Mouse (Mus musculus) hindbrain, embryonic 14.5 days (tissue): ENCODE data around the gene Ncoa4. TPM values are rescaled to one million over a fixed set of nuclear protein-coding genes. Genes with fewer than 3 reads are reported as not detected.
"Not testable (repeated sequence)": the region's sequence is repeated elsewhere in the genome, so short reads cannot be mapped to it uniquely, and the experiment has no call there.

ENCODE experiments used
- ATAC-seq: fragments of 200-750 bp; cut with Nextera tagmentation; 2 replicates; pipeline ENCODE4 v1.8.0; 2017; ENCODE audit warnings: moderate number of reproducible peaks, mild to moderate bottlenecking, moderate TSS enrichment, moderate library complexity; ENCODE audit not compliant: low FRiP score
- DNase-seq: peaks from one replicate; pipeline ENCODE4 v3.0.0-alpha.2; 2015; ENCODE audit warnings: low spot score
- H3K27ac ChIP-seq: fragments of 300-500 bp; sonication (generic); 2 replicates; pipeline ENCODE4 v1.5.1; 2014; ENCODE audit warnings: mild to moderate bottlenecking, moderate library complexity
- H3K27me3 ChIP-seq: fragments of 300-500 bp; sonication (generic); 2 replicates; pipeline ENCODE4 v1.6.1; 2014; ENCODE audit warnings: mild to moderate bottlenecking, low read length, mixed read lengths; ENCODE audit not compliant: control insufficient read depth, insufficient read depth
- H3K36me3 ChIP-seq: fragments of 300-500 bp; sonication (generic); replicated peaks from 2 replicates; pipeline ENCODE4 v1.6.1; 2014; ENCODE audit not compliant: control insufficient read depth, insufficient read depth
- H3K4me1 ChIP-seq: fragments of 300-500 bp; sonication (generic); replicated peaks from 2 replicates; pipeline ENCODE4 v1.6.1; 2014; ENCODE audit warnings: antibody characterized with exemption, low read length, mixed read lengths; ENCODE audit not compliant: control insufficient read depth, insufficient read depth
- H3K4me2 ChIP-seq: fragments of 300-500 bp; sonication (generic); replicated peaks from 2 replicates; pipeline ENCODE4 v1.6.1; 2014; ENCODE audit warnings: mild to moderate bottlenecking, moderate library complexity
- H3K4me3 ChIP-seq: fragments of 300-500 bp; sonication (generic); replicated peaks from 2 replicates; pipeline ENCODE4 v1.5.1; 2014; ENCODE audit warnings: mild to moderate bottlenecking, low read length
- H3K9ac ChIP-seq: fragments of 300-500 bp; sonication (generic); 2 replicates; pipeline ENCODE4 v1.6.1; 2014
- H3K9me3 ChIP-seq: fragments of 300-500 bp; sonication (generic); 2 replicates; pipeline ENCODE4 v1.6.1; 2016; ENCODE audit warnings: low read length; ENCODE audit not compliant: control insufficient read depth
- WGBS: fragments of 180-500 bp; shearing (Covaris S2); extraction: QIAGEN DNeasy Blood & Tissue Kit; methylation state at CpG from one replicate; pipeline ENCODE4 v1.1.7; 2014; 5-methylcytosine and 5-hydroxymethylcytosine counted together
- polyA plus RNA-seq: library from polyadenylated mRNA; unstranded; fragments of >200 nt; fragmentation: Nextera tagmentation; extraction: Ambion mirVana; gene quantifications from 2 replicates; pipeline ENCODE4 v1.2.1, GENCODE M21; 2014

Ncoa4 gene
- polyA plus RNA-seq, 1 experiment from 2014 or later = 124 TPM

GRCm38 (mm10) chr14:32136467-32136866, 23.2 kb upstream of the Ncoa4 start:
- 68% methylated on average over 3 of the region's 3 CpGs for WGBS
- not testable (repeated sequence) for H3K9me3 ChIP-seq, H3K27ac ChIP-seq, H3K36me3 ChIP-seq, H3K4me2 ChIP-seq, ATAC-seq, H3K4me3 ChIP-seq, H3K27me3 ChIP-seq, H3K4me1 ChIP-seq, DNase-seq, H3K9ac ChIP-seq

- WGBS = 75% methylated on average over 5 of the region's 5 CpGs
- no peaks in the 10 kb centered on the region for H3K4me1 ChIP-seq
- H3K36me3 ChIP-seq = no peaks in the 10 kb centered on the region
- ATAC-seq (no peak), DNase-seq (no peak)
- H3K27ac ChIP-seq = no peak overlapping the region
- no peaks in the 10 kb centered on the region for H3K9me3 ChIP-seq
- no peak overlapping the region for H3K4me2 ChIP-seq
- H3K4me3 ChIP-seq = no peak overlapping the region
- no peak overlapping the region for H3K9ac ChIP-seq
- no peaks in the 10 kb centered on the region for H3K27me3 ChIP-seq
These were observed 19.2 kb upstream of the Ncoa4 start for GRCm38 (mm10) chr14:32140359-32140965.

- H3K27ac ChIP-seq = no peak within 1 kb of the TSS
- no peaks in the 10 kb centered on the region for H3K36me3 ChIP-seq
- DNase-seq = no peak
- no peaks in the 10 kb centered on the region for H3K4me1 ChIP-seq
- no peak for ATAC-seq
- H3K4me3 ChIP-seq = no peak within 1 kb of the TSS
- H3K9ac ChIP-seq = no peak within 1 kb of the TSS
- 92% methylated on average over 5 of the region's 5 CpGs for WGBS
- H3K27me3 ChIP-seq = no peaks in the 10 kb centered on the region
- no peak within 1 kb of the TSS for H3K4me2 ChIP-seq
- no peaks in the 10 kb centered on the region for H3K9me3 ChIP-seq
These were observed 17.9 kb upstream of the Ncoa4 start, which contains the start of gene Msmb for GRCm38 (mm10) chr14:32141723-32142122. Msmb (plus strand) TSS chr14:32142023.

- H3K4me3 ChIP-seq = no peak overlapping the region
- no peak for DNase-seq
- H3K9ac ChIP-seq = no peak overlapping the region
- no peak overlapping the region for H3K27ac ChIP-seq
- H3K36me3 ChIP-seq = no peaks in the 10 kb centered on the region
- 0 out of 2 replicates have a peak, but pooled peaks cover 9% of the 10 kb centered on the region for H3K9me3 ChIP-seq
- no peaks in the 10 kb centered on the region for H3K27me3 ChIP-seq
- no peaks in the 10 kb centered on the region for H3K4me1 ChIP-seq
- ATAC-seq = no peak
- H3K4me2 ChIP-seq = no peak overlapping the region
These were observed 14.9 kb upstream of the Ncoa4 start for GRCm38 (mm10) chr14:32144734-32145133.

DNA sequence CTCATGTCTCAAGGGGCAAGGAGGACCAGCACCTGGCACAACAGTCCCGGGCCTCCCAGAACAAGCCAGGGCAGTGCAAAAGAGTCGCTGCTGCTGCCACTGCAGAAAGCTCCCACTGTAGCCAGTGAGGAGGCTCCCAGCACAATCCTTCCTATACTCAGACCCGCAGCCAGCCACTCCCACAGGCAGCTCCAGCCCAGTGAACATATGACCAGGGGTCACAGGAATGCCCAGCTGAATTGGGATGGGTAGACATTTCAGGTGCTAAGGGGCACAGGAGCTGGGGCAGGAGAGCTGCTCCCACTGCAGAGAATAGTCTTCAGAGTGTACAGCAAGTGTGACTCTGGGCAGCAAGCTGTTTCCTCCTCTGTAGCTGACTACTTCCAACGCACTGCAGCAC, 14.3 kb upstream of the Ncoa4 start:
- H3K4me1 ChIP-seq = no peaks in the 10 kb centered on the region
- no peaks in the 10 kb centered on the region for H3K36me3 ChIP-seq
- no peak for ATAC-seq
- DNase-seq = no peak
- H3K4me2 ChIP-seq = no peak overlapping the region
- WGBS = 85% methylated on average over 4 of the region's 4 CpGs
- H3K9me3 ChIP-seq = 0 out of 2 replicates have a peak, but pooled peaks cover 9% of the 10 kb centered on the region
- no peak overlapping the region for H3K9ac ChIP-seq
- H3K4me3 ChIP-seq = no peak overlapping the region
- H3K27ac ChIP-seq = no peak overlapping the region
- no peaks in the 10 kb centered on the region for H3K27me3 ChIP-seq

DNA sequence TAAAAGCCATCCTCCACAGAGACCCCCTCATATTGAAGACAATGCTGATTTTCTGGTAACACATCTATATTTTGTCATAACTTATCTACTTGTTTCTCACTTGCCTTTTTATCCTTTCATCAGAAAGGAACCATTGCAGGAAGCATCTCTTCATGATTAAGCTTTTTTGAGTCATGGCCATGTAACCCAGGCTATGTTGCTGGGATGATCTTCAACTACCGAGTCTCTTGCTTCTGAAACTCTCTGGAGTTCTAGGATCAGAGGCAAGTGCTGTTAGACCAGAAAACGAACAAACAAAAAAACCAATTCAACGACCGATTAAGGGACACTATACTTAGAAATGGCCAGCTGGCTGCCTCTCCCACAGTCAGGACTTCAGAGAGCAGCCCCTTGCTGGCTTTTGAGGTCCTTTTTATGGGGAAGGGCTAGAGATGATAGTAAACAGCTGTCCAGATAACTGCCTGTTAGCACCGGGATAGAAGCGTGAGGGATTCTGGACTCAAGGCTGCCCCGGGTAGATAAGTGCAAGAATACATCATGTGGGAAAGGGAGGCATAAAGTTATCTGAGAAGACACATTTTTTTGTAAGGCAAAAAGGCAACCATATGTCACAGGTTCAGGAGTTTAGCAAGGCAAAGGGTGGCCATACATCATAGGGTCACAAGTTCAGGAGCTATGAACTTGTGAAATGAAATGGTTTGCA, 13.7 kb upstream of the Ncoa4 start:
- Histone ChIP-seq H3K4me3 (no peak overlapping the region), H3K27me3 (no peaks in the 10 kb centered on the region), H3K4me2 (no peak overlapping the region), H3K4me1 (no peaks in the 10 kb centered on the region), H3K36me3 (no peaks in the 10 kb centered on the region), H3K27ac (no peak overlapping the region), H3K9me3 (0 out of 2 replicates have a peak, but pooled peaks cover 9% of the 10 kb centered on the region), H3K9ac (no peak overlapping the region)
- WGBS = 88% methylated on average over 7 of the region's 7 CpGs
- no peak for ATAC-seq
- no peak for DNase-seq

DNA sequence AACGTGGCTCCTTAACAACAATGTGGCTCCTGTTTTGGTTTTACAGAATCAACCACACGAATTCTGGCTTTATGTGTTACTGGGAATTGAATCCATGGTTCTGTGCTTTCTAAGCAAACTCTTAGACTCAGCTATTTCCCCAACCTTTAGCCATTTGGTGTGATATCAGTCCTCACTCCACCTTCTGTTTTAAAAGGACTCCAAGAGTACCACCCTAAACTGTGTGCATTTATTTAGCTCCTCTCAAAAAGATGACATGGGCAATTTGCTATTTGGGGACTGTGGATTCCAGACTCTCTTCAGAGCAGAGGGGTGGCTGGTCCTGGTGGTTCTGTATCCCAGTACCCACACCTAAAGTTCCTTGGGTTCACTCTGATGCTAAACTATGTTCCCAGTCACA, 13.1 kb upstream of the Ncoa4 start:
- no peaks in the 10 kb centered on the region for H3K27me3 ChIP-seq
- H3K9ac ChIP-seq = no peak overlapping the region
- H3K4me1 ChIP-seq = no peaks in the 10 kb centered on the region
- H3K27ac ChIP-seq = no peak overlapping the region
- no peak overlapping the region for H3K4me3 ChIP-seq
- DNase-seq (no peak), ATAC-seq (no peak)
- WGBS = 73% methylated on average over 2 of the region's 2 CpGs
- no peak overlapping the region for H3K4me2 ChIP-seq
- H3K9me3 ChIP-seq = 0 out of 2 replicates have a peak, but pooled peaks cover 9% of the 10 kb centered on the region
- no peaks in the 10 kb centered on the region for H3K36me3 ChIP-seq

DNA sequence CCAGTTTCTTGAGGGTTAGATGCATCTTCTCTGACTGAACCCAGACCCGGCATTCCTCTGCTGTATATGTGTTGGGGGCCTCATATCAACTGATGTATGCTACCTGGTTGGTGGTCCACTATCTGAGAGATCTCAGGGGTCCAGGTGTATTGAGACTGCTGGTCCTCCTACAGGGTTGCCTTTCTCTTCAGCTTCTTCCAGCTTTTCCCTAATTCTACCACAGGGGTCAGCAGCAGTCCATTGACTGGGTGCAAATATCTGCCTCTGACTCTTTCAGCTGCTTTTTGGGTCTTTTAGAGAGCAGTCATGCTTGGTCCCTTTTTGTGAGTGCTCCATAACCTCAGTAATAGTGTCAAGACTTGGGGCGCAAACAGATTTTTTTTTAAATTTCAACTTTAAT, 8.8 kb upstream of the Ncoa4 start:
- Histone ChIP-seq H3K9me3 (0 out of 2 replicates have a peak, but pooled peaks cover 9% of the 10 kb centered on the region), H3K27me3 (no peaks in the 10 kb centered on the region), H3K4me2 (no peak overlapping the region), H3K9ac (no peak overlapping the region), H3K4me1 (no peaks in the 10 kb centered on the region), H3K27ac (no peak overlapping the region), H3K36me3 (no peaks in the 10 kb centered on the region), H3K4me3 (no peak overlapping the region)
- no peak for ATAC-seq
- no peak for DNase-seq
- 96% methylated on average over 2 of the region's 2 CpGs for WGBS

GRCm38 (mm10) chr14:32152243-32152965, 7.3 kb upstream of the Ncoa4 start:
- no peaks in the 10 kb centered on the region for H3K36me3 ChIP-seq
- no peaks in the 10 kb centered on the region for H3K27me3 ChIP-seq
- 0 out of 2 replicates have a peak, but pooled peaks cover 6% of the 10 kb centered on the region for H3K9me3 ChIP-seq
- DNase-seq (no peak), ATAC-seq (no peak)
- no peaks in the 10 kb centered on the region for H3K4me1 ChIP-seq
- H3K4me3 ChIP-seq = no peak overlapping the region
- H3K27ac ChIP-seq = no peak overlapping the region
- 92% methylated on average over 18 of the region's 18 CpGs for WGBS
- H3K4me2 ChIP-seq = no peak overlapping the region
- no peak overlapping the region for H3K9ac ChIP-seq
